ENCODE assay signal across 8 mouse cellular contexts in genomic region chr15:78832701-78833123, GRCm38 (mm10). TPM values are rescaled to one million over a fixed set of nuclear protein-coding genes. Genes with fewer than 3 reads are reported as not detected.
A peak's percentile ranks its signal among the peaks of the same experiment; 100 is the strongest.
DNase-seq lines count a peak whose midpoint lies in the region; ATAC-seq and TF ChIP-seq lines count a peak whose summit lies in the region.

No protein-coding gene starts in this region.

- H3K4me3 ChIP-seq in hindbrain, embryonic 12.5 days, result no peak overlapping the region
- H3K4me3 ChIP-seq in lung, postnatal 0 days (ENCODE audit: low read depth, low read length), result 0 out of 2 replicates have a peak overlapping the region, but pooled peaks have one; percentile 10

- peak; percentile 25; the same call in 1 of the 2 replicates for TF ChIP-seq CTCF in lung, postnatal 0 days (IDR thresholded peaks at IDR 0.05)

- H3K9ac ChIP-seq in hindbrain, embryonic 12.5 days, result peak overlapping the region; percentile 35; the same call in 1 of the 2 replicates
- no peak overlapping the region for H3K9ac ChIP-seq in lung, postnatal 0 days (replicated peaks; ENCODE audit: low read depth)

- H3K4me2 ChIP-seq in hindbrain, embryonic 12.5 days (replicated peaks), result no peak overlapping the region
- peak overlapping the region; percentile 44 for H3K4me2 ChIP-seq in lung, postnatal 0 days (replicated peaks; ENCODE audit: low read depth, low read length)

- WGBS in hindbrain, embryonic 12.5 days, result 12% methylated on average over 14 of the region's 14 CpGs
- 14% methylated on average over 14 of the region's 14 CpGs for WGBS in lung, postnatal 0 days

- ATAC-seq in hindbrain, embryonic 12.5 days (ENCODE audit: low FRiP score), result peak; percentile 47
- peak; percentile 67 for ATAC-seq in lung, postnatal 0 days

- H3K9me3 ChIP-seq in hindbrain, embryonic 12.5 days (replicated peaks), result no peaks in the 10 kb centered on the region
- H3K9me3 ChIP-seq in lung, postnatal 0 days (ENCODE audit: low read length), result no peaks in the 10 kb centered on the region

- H3K27ac ChIP-seq in hindbrain, embryonic 12.5 days, result peak overlapping the region; percentile 66
- H3K27ac ChIP-seq in lung, postnatal 0 days (ENCODE audit: low read length), result peak overlapping the region; percentile 96

- peak; percentile 87 for DNase-seq in NIH3T3 (ENCODE audit: low read depth)
- peak; percentile 81 to 87 for DNase-seq in cerebellum, postnatal 10 days
- DNase-seq in frontal cortex, postnatal 36 days (ENCODE audit: low spot score in 2 of 2), result peak; percentile 55 to 66
- DNase-seq in layer of hippocampus, postnatal 14 days (ENCODE audit: low spot score in 2 of 2), result peak; percentile 75 to 83
- peak; percentile 90 for DNase-seq in lung, postnatal 0 days (ENCODE audit: low spot score)
- peak; percentile 63 to 71 for DNase-seq in right cerebral cortex, postnatal 36 days (ENCODE audit: low spot score in 2 of 2)
- no peak for DNase-seq in B cell, adult 2 months

- no peak; the same call in none of the 2 replicates for TF ChIP-seq EP300 in lung, postnatal 0 days (IDR thresholded peaks at IDR 0.05)

- H3K27me3 ChIP-seq in hindbrain, embryonic 12.5 days, result peaks cover 10% of the 10 kb centered on the region; the same call in 1 of the 2 replicates
- H3K27me3 ChIP-seq in lung, postnatal 0 days (replicated peaks; ENCODE audit: insufficient read depth, low read length), result no peaks in the 10 kb centered on the region

- no peaks in the 10 kb centered on the region for H3K36me3 ChIP-seq in hindbrain, embryonic 12.5 days
- no peaks in the 10 kb centered on the region for H3K36me3 ChIP-seq in lung, postnatal 0 days (ENCODE audit: insufficient read depth, low read length)

- H3K4me1 ChIP-seq in hindbrain, embryonic 12.5 days, result peaks cover 43% of the 10 kb centered on the region
- peaks cover 26% of the 10 kb centered on the region for H3K4me1 ChIP-seq in lung, postnatal 0 days (ENCODE audit: insufficient read depth, low read depth, low read length)

RNA-seq across cellular contexts. Expression of gene Cdc42ep1, which starts 9.7 kb away (rescaled TPM):
- polyA plus RNA-seq in hindbrain, embryonic 12.5 days (2016; fragmentation: Nextera tagmentation; extraction: Ambion mirVana), result 15.1 and 15.6 TPM in 2 replicates
- total RNA-seq in layer of hippocampus, postnatal 14 days (2021), result 10 to 100 TPM in 1 of 2 experiments, 1 to 10 TPM in 1; 9.9 to 10.5 TPM
- polyA plus RNA-seq in lung, postnatal 0 days (2015; fragmentation: Nextera tagmentation; extraction: Ambion mirVana), result 107 and 109 TPM in 2 replicates

RNA-seq across cellular contexts. Expression of gene Lgals2, which starts 22.6 kb away (rescaled TPM):
- not detected in 2 replicates for polyA plus RNA-seq in hindbrain, embryonic 12.5 days (2016; fragmentation: Nextera tagmentation; extraction: Ambion mirVana)
- not detected for total RNA-seq in layer of hippocampus, postnatal 14 days (2021)
- polyA plus RNA-seq in lung, postnatal 0 days (2015; fragmentation: Nextera tagmentation; extraction: Ambion mirVana), result 1.6 and 2.4 TPM in 2 replicates

RNA-seq across cellular contexts. Expression of gene Card10, which starts 29.9 kb away (rescaled TPM):
- polyA plus RNA-seq in hindbrain, embryonic 12.5 days (2016; fragmentation: Nextera tagmentation; extraction: Ambion mirVana), result 2.7 and 2.9 TPM in 2 replicates
- 1 to 10 TPM; 4.8 to 4.9 TPM for total RNA-seq in layer of hippocampus, postnatal 14 days (2021)
- 7.5 and 8.3 TPM in 2 replicates for polyA plus RNA-seq in lung, postnatal 0 days (2015; fragmentation: Nextera tagmentation; extraction: Ambion mirVana)

RNA-seq across cellular contexts. Expression of gene Gga1, which starts 44.3 kb away (rescaled TPM):
- 54.3 and 58.7 TPM in 2 replicates for polyA plus RNA-seq in hindbrain, embryonic 12.5 days (2016; fragmentation: Nextera tagmentation; extraction: Ambion mirVana)
- 10 to 100 TPM; 51.3 to 52.4 TPM for total RNA-seq in layer of hippocampus, postnatal 14 days (2021)
- 49.7 and 51.5 TPM in 2 replicates for polyA plus RNA-seq in lung, postnatal 0 days (2015; fragmentation: Nextera tagmentation; extraction: Ambion mirVana)

RNA-seq across cellular contexts. Expression of gene Mfng, which starts 59.4 kb away (rescaled TPM):
- 51.7 and 58.0 TPM in 2 replicates for polyA plus RNA-seq in hindbrain, embryonic 12.5 days (2016; fragmentation: Nextera tagmentation; extraction: Ambion mirVana)
- total RNA-seq in layer of hippocampus, postnatal 14 days (2021), result 1 to 10 TPM; 7.9 to 8.3 TPM
- polyA plus RNA-seq in lung, postnatal 0 days (2015; fragmentation: Nextera tagmentation; extraction: Ambion mirVana), result 47.8 and 52.9 TPM in 2 replicates

Comparison
In these comparisons a context has a peak if more than half of its experiments do, and no peak if none do; other contexts are left out.
1. DNase-seq: peak in NIH3T3 (single experiment), cerebellum, postnatal 10 days (2 of 2), frontal cortex, postnatal 36 days (2 of 2), layer of hippocampus, postnatal 14 days (2 of 2), lung, postnatal 0 days (single experiment) and right cerebral cortex, postnatal 36 days (2 of 2); none in B cell, adult 2 months (0 of 2).